Mouse (Mus musculus): ENCODE data around the gene Cyb5d1. TPM values are rescaled to one million over a fixed set of nuclear protein-coding genes. Genes with fewer than 3 reads are reported as not detected.

Gene Cyb5d1
- polyA plus RNA-seq, 2 experiments, result 22.3 to 32.7 TPM

DNA sequence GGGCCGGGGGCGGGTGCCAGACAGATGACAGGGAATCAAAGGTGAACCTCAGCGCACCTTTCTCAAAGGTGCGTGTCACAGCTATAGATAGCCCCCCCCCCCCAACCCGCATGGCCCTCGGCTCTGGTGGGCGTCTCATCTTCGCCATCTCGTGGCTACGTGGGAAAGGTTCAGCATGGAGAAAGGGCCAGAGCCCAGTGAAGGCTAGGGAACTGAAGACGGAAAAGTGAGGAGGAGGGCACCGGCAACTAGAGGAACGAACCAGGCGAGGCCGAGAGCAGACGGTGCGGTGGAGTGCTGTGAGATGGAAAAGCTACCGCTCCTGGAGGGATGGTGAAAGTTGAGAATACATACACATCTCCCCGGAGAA, 24.0 kb upstream of the Cyb5d1 start:
- H3K27me3 ChIP-seq (ENCODE audit: control insufficient read depth, insufficient read depth, low read length), result peaks cover 12% of the 10 kb centered on the region; the same call in 1 of the 2 replicates
- no peaks in the 10 kb centered on the region for H3K36me3 ChIP-seq (ENCODE audit: control insufficient read depth, insufficient read depth, low read length)
- under 1% methylated on average over 19 of the region's 19 CpGs for WGBS
- H3K9me3 ChIP-seq (ENCODE audit: control insufficient read depth, low read length), result no peaks in the 10 kb centered on the region
- H3K4me2 ChIP-seq (replicated peaks; ENCODE audit: low read depth, low read length, severe bottlenecking), result peak overlapping the region; percentile 81
- H3K9ac ChIP-seq (ENCODE audit: low read depth, low read length, severe bottlenecking), result peak overlapping the region; percentile 21
- ATAC-seq (ENCODE audit: low FRiP score, low read depth) (no peak), DNase-seq (ENCODE audit: low spot score) (peak; percentile 14)
- peak overlapping the region; percentile 76 for H3K4me3 ChIP-seq (replicated peaks; ENCODE audit: low read length)
- peaks cover 32% of the 10 kb centered on the region for H3K4me1 ChIP-seq (ENCODE audit: control insufficient read depth, insufficient read depth, low read length)
- TF ChIP-seq POLR2A (IDR thresholded peaks at IDR 0.05; ENCODE audit: borderline replicate concordance, extremely low read depth, insufficient read depth, insufficient read length), result no peak
- peak overlapping the region; percentile 82 for H3K27ac ChIP-seq (replicated peaks; ENCODE audit: low read depth, low read length)

GRCm38 (mm10) chr11:69418481-69419442, 23.3 kb upstream of the Cyb5d1 start:
- H3K4me3 ChIP-seq (replicated peaks; ENCODE audit: low read length), result peak overlapping the region; percentile 76
- H3K36me3 ChIP-seq (ENCODE audit: control insufficient read depth, insufficient read depth, low read length), result no peaks in the 10 kb centered on the region
- WGBS, result under 1% methylated on average over 43 of the region's 45 CpGs
- H3K9me3 ChIP-seq (ENCODE audit: control insufficient read depth, low read length), result no peaks in the 10 kb centered on the region
- peak overlapping the region; percentile 96 for H3K27ac ChIP-seq (replicated peaks; ENCODE audit: low read depth, low read length)
- peak; percentile 91 for ATAC-seq (ENCODE audit: low FRiP score, low read depth)
- DNase-seq (ENCODE audit: low spot score), result peak; percentile 98
- H3K27me3 ChIP-seq (ENCODE audit: control insufficient read depth, insufficient read depth, low read length), result peaks cover 12% of the 10 kb centered on the region; the same call in 1 of the 2 replicates
- TF ChIP-seq POLR2A (IDR thresholded peaks at IDR 0.05; ENCODE audit: borderline replicate concordance, extremely low read depth, insufficient read depth, insufficient read length), result peak; percentile 42; the same call in 1 of the 2 replicates
- H3K4me2 ChIP-seq (replicated peaks; ENCODE audit: low read depth, low read length, severe bottlenecking), result peak overlapping the region; percentile 81
- peaks cover 39% of the 10 kb centered on the region for H3K4me1 ChIP-seq (ENCODE audit: control insufficient read depth, insufficient read depth, low read length)
- peak overlapping the region; percentile 62 for H3K9ac ChIP-seq (ENCODE audit: low read depth, low read length, severe bottlenecking)

DNA sequence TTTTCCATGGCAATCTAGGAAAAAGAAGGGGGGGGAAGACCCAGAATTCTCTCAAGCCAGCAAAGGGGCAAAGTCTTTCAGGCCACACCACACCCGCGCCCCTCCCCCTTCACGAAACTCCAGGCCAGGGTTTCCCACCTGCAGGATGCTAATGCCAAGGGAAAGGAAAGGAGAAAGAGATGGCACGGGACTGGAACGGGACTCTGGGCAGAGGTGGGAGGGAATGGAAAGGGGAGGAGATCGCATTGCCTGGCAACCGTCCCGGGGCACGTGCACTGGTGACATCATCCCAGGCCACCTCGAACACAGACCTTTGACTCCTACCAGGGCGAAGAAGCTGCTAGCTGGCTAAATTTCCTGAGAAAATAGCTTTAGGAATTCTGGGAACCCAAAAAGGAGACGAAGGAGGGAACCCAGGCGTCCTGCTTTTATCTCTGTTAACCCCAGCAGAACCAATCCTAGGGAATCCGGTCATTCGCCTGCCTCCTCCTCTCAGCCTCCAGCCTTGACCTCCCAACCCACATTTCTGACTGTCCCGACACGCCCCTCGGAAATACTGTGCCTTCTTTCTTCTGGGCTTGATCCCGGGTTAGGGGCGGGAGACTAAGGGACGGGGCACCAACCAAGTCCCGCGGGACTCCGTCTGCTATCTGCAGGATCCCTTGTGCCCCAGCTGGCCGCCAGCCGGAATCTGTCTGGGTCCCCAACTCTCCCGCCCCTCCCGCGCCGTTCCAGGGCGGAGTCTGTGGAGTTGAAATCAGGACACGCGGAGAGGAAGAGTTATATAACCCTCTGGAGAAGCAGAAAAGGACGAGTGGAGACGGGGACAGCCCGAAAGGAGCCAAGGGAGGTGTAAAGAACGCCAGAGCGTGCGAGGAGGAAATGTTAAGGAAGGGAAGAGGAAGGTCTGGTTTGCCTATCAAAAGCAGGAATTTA, 22.3 kb upstream of the Cyb5d1 start:
- under 1% methylated on average over 39 of the region's 39 CpGs for WGBS
- DNase-seq (ENCODE audit: low spot score) (peak; percentile 94), ATAC-seq (ENCODE audit: low FRiP score, low read depth) (peak; percentile 24)
- Histone ChIP-seq H3K4me3 (replicated peaks; ENCODE audit: low read length) (peak overlapping the region; percentile 76), H3K9ac (ENCODE audit: low read depth, low read length, severe bottlenecking) (peak overlapping the region; percentile 62), H3K4me2 (replicated peaks; ENCODE audit: low read depth, low read length, severe bottlenecking) (peak overlapping the region; percentile 81), H3K27ac (replicated peaks; ENCODE audit: low read depth, low read length) (peak overlapping the region; percentile 96), H3K9me3 (ENCODE audit: control insufficient read depth, low read length) (no peaks in the 10 kb centered on the region), H3K4me1 (ENCODE audit: control insufficient read depth, insufficient read depth, low read length) (peaks cover 49% of the 10 kb centered on the region), H3K27me3 (ENCODE audit: control insufficient read depth, insufficient read depth, low read length) (peaks cover 12% of the 10 kb centered on the region; the same call in 1 of the 2 replicates), H3K36me3 (ENCODE audit: control insufficient read depth, insufficient read depth, low read length) (peaks cover 7% of the 10 kb centered on the region)
- TF ChIP-seq POLR2A (IDR thresholded peaks at IDR 0.05; ENCODE audit: borderline replicate concordance, extremely low read depth, insufficient read depth, insufficient read length), result no peak

GRCm38 (mm10) chr11:69416921-69417448, 21.6 kb upstream of the Cyb5d1 start:
- DNase-seq (ENCODE audit: low spot score) (no peak), ATAC-seq (ENCODE audit: low FRiP score, low read depth) (no peak)
- Histone ChIP-seq H3K9me3 (ENCODE audit: control insufficient read depth, low read length) (no peaks in the 10 kb centered on the region), H3K4me2 (replicated peaks; ENCODE audit: low read depth, low read length, severe bottlenecking) (peak overlapping the region; percentile 81), H3K9ac (ENCODE audit: low read depth, low read length, severe bottlenecking) (peak overlapping the region; percentile 37), H3K27ac (replicated peaks; ENCODE audit: low read depth, low read length) (peak overlapping the region; percentile 96), H3K36me3 (ENCODE audit: control insufficient read depth, insufficient read depth, low read length) (peaks cover 14% of the 10 kb centered on the region), H3K4me3 (replicated peaks; ENCODE audit: low read length) (peak overlapping the region; percentile 76), H3K27me3 (ENCODE audit: control insufficient read depth, insufficient read depth, low read length) (peaks cover 12% of the 10 kb centered on the region; the same call in 1 of the 2 replicates), H3K4me1 (ENCODE audit: control insufficient read depth, insufficient read depth, low read length) (peaks cover 57% of the 10 kb centered on the region)
- WGBS, result 5% methylated on average over 8 of the region's 8 CpGs
- no peak for TF ChIP-seq POLR2A (IDR thresholded peaks at IDR 0.05; ENCODE audit: borderline replicate concordance, extremely low read depth, insufficient read depth, insufficient read length)
